Mouse (Mus musculus): Measurements from ENCODE around the gene Zbtb22. TPM values are rescaled to one million over a fixed set of nuclear protein-coding genes. Genes with fewer than 3 reads are reported as not detected.
"Not testable (repeated sequence)": the region's sequence is repeated elsewhere in the genome, so short reads cannot be mapped to it uniquely, and the experiment has no call there.

Gene Zbtb22
- 10 to 100 TPM; 29.7 to 35.2 TPM for total RNA-seq (2021)
- long read RNA-seq, experiment 1, transcript Zbtb22-201 (2 exons, 2,612 nt): major isoform, 37 of 54 reads
- long read RNA-seq, experiment 1, partial matches to known transcripts: 16 of 54 reads
- long read RNA-seq, experiment 1, other reads (novel, unspliced or antisense): 0 of 54 reads
- long read RNA-seq, experiment 2, transcript Zbtb22-201 (2 exons, 2,612 nt): major isoform, 37 of 47 reads
- long read RNA-seq, experiment 2, partial matches to known transcripts: 0 of 47 reads
- long read RNA-seq, experiment 2, other reads (novel, unspliced or antisense): 9 of 47 reads

- DNase-seq (ENCODE audit: low spot score in 2 of 2): peak; percentile 97 to 98
- intact Hi-C loops (cut with DNase I): no loop called here
These were observed at the start of gene Zbtb22, which contains the start of gene Tapbp for GRCm38 (mm10) chr17:33915671-33916250. Gene Zbtb22, plus strand, starts transcription at chr17:33915904. Gene Tapbp, plus strand, starts transcription at chr17:33915899.

GRCm38 (mm10) chr17:33873537-33873936 lies 42.2 kb upstream of the Zbtb22 start, which contains the start of gene Gm7029:
Gene Gm7029, plus strand, starts transcription at chr17:33873837.
- intact Hi-C loops (cut with DNase I); DNase-seq (ENCODE audit: low spot score in 2 of 2): not testable (repeated sequence)

DNA sequence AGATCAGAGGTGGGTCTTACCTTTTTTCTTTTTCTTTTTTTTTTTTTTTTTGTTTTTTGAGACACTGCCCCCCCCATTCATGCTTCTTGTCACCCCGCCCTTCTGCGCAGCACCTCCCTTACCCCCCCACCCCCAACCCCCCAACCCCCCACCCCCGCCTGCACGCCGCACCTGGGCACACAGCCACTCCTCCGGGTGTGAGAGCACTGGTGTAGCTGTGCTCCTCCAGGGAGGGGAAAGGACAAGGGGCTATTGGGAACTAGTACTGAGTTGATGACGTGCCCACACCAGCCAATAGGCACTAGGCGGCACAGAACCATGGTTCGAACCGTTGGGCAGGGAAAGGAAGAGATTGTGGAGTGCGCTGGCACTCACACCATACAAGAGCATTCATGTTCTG lies 41.3 kb upstream of the Zbtb22 start:
- intact Hi-C loops (cut with DNase I): no loop called here
- no peak for DNase-seq (ENCODE audit: low spot score in 2 of 2)

DNA sequence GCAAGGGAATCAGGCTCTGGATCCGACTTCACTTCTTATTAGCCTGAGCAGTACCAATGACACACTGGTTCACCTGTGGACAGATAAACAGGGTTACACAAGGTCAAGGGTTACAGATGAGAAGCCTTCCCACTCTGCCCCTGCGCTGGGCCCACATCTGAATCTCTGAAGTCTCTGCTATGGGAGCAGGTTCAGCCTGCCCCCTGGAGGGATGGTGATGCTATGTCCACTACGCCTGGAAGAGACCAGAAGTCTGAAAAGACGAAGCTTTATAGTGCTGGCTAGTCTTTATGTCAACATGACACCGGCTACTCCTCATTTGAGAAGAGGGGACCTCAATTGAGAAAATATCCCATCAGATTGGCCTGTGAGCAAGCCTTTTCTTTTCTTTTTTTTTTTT lies 39.9 kb upstream of the Zbtb22 start:
- intact Hi-C loops (cut with DNase I); DNase-seq (ENCODE audit: low spot score in 2 of 2): not testable (repeated sequence)

DNA sequence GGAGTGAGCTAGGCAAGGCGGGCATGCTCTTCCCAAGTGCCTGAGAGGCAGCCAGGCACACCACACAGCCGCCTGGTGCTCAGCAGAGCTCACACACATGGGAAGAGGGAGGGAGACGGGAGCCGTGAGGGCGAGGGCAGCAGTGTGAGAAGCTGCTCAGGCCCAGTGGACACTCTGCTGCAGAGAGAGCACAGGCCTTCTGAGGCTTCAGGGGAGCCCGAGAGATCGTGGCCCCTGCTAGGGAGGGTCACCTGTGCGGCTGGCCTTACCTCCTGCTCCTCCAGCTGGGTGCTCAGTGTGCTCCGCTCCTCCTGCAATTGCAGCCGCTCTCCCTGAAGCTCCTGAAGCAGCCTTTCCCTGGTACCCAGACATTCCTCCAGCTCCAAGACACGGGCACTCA lies 31.4 kb upstream of the Zbtb22 start:
- DNase-seq (ENCODE audit: low spot score in 2 of 2); intact Hi-C loops (cut with DNase I): not testable (repeated sequence)

GRCm38 (mm10) chr17:33887802-33888201 lies 27.9 kb upstream of the Zbtb22 start:
- DNase-seq (ENCODE audit: low spot score in 2 of 2); intact Hi-C loops (cut with DNase I): not testable (repeated sequence)

- intact Hi-C loops (cut with DNase I); DNase-seq (ENCODE audit: low spot score in 2 of 2): not testable (repeated sequence)
These were observed 27.5 kb upstream of the Zbtb22 start for GRCm38 (mm10) chr17:33888230-33888629.

DNA sequence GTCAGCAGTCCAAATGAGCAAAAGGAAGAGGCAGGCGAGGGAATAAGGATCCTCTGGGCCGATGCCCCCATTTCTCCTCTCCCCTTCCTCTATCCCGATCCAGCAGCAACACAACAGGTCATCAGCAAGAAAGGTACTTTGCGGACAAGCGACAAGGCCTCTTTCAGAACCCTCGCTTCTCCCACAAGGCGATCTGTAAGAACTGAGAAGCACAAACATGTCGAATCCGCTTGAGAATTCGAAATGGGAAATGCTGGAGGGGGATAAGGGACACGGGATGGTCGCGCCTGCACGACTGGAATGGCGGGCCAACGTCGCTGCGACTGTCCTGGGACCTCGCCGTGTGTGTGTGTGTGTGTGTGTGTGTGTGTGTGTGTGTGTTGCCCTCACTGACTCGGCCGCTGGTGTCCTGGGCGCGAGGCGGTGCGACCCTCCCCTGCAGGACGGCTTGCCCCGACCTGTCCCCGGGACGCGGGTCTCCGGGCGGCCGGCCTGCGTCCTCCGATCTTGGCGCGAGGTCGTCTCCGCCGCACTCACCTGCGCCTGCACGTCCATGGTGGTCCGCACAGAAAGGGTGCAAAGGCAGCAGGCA lies 25.7 kb upstream of the Zbtb22 start:
- DNase-seq (ENCODE audit: low spot score in 2 of 2); intact Hi-C loops (cut with DNase I): not testable (repeated sequence)

DNA sequence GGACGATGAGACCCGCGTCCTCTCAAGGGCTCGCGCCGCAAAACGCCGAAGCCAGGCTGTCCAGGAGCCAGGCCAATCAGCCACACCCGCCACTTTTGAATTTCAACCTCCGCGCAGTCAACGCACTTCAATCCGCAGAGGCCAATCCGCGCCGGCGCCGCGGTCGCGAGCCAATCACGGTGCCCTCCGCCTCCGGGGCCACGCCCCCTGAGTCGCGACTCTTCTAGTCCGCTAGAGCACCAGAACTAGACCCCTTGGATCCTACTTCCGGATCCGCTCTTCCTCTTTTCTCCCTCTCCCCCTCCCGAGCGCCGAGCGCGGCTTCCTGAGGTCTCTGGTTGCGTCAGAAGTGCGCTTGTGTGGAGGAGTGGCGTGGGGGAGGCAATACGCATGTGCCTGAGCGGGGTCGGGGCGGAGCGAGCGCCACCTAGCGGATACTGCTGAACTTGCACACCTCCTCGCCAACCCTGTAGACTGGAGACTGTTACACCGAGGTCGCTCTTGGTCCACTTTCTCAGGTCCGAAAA lies 25.1 kb upstream of the Zbtb22 start, which contains the start of gene Kifc1:
TSS of gene Kifc1 (minus strand) at position 129 of the 527 bp plus-strand sequence.
- intact Hi-C loops (cut with DNase I): no loop called here
- DNase-seq (ENCODE audit: low spot score in 2 of 2): peak; percentile 100

GRCm38 (mm10) chr17:33891357-33891756 lies 24.3 kb upstream of the Zbtb22 start:
- intact Hi-C loops (cut with DNase I): no loop called here
- DNase-seq (ENCODE audit: low spot score in 2 of 2): no peak

- DNase-seq (ENCODE audit: low spot score in 2 of 2); intact Hi-C loops (cut with DNase I): not testable (repeated sequence)
These were observed 23.8 kb upstream of the Zbtb22 start for GRCm38 (mm10) chr17:33891892-33892291.

DNA sequence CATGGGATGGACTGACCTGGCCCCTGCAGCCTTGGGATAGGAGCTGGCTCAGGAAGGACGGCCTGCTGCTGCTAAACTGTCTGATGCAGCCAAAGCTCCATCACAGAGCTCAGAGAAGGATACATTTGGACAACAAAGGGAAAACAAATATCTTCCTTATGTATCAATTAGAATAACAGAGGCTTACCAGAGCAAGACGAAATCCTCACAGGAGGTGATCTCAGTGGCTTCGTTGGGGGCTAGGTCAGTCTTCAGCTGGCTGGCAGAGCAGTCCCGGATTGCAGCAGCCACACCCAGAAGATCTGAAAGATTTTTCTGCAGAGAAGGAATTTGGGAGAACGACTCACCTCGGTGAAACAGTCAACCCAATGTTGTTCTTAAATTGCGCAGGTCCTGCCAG lies 23.3 kb upstream of the Zbtb22 start:
- no peak for DNase-seq (ENCODE audit: low spot score in 2 of 2)
- intact Hi-C loops (cut with DNase I): no loop called here

GRCm38 (mm10) chr17:33893011-33893410 lies 22.7 kb upstream of the Zbtb22 start:
- intact Hi-C loops (cut with DNase I); DNase-seq (ENCODE audit: low spot score in 2 of 2): not testable (repeated sequence)

- DNase-seq (ENCODE audit: low spot score in 2 of 2): no peak
- intact Hi-C loops (cut with DNase I): no loop called here
These were observed 18.4 kb upstream of the Zbtb22 start for GRCm38 (mm10) chr17:33897114-33897794.

DNA sequence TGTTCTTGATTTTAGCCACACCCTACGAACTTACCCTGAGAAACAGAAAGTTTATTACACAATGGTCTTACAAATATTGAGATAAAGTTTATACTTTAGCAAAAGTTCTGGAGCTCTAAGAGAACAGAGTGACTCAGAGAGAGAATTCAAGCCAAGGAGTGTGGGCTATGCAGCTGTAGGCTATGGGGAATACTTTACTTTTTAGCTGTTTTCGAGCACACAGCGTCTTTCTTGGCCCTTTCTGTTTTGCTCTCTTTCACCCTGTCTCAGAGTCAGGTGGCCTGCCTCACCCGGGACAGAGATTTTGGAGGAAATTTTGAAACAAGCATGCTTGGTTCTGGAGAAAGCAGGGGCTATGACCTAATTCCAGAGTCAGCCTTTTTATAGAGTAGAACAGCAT lies 17.5 kb upstream of the Zbtb22 start:
- intact Hi-C loops (cut with DNase I); DNase-seq (ENCODE audit: low spot score in 2 of 2): not testable (repeated sequence)

DNA sequence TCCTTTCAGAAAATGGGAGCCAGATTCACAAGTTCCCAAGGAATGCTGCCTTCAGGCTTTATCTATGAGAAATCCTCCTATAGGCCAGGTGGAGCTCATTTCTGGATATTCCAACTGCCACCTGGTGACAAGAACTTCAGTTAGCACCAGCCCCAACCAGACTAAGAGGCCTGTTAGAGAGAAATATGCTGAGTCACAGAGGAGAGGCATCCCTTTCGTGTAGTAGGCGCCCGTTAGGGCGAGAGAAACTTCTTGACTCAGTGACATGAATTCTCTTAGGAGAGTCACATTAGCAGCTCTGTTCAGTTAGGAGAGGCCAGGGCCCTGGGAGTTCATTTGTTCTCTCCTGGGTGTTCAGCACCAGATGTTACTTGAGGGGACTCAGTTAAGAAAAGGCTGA lies 16.1 kb upstream of the Zbtb22 start:
- intact Hi-C loops (cut with DNase I): no loop called here
- no peak for DNase-seq (ENCODE audit: low spot score in 2 of 2)

- intact Hi-C loops (cut with DNase I): no loop called here
These were observed 15.3 kb upstream of the Zbtb22 start for GRCm38 (mm10) chr17:33900281-33900988.

GRCm38 (mm10) chr17:33900989-33901314 lies 14.8 kb upstream of the Zbtb22 start:
- DNase-seq (ENCODE audit: low spot score in 2 of 2): no peak
- intact Hi-C loops (cut with DNase I): no loop called here

More at GRCm38 (mm10) chr17:33900281-33900988, 15.3 kb upstream of the Zbtb22 start:
- no peak for DNase-seq (ENCODE audit: low spot score in 2 of 2)

GRCm38 (mm10) chr17:33901653-33902052 lies 14.1 kb upstream of the Zbtb22 start:
- intact Hi-C loops (cut with DNase I): no loop called here

More at GRCm38 (mm10) chr17:33901653-33902052, 14.1 kb upstream of the Zbtb22 start:
- DNase-seq (ENCODE audit: low spot score in 2 of 2): no peak

Measured in left cerebral cortex, postnatal 14 days (tissue).